Mouse (Mus musculus) forebrain, embryonic 16.5 days (tissue): ENCODE results near the gene Lat2. TPM values are rescaled to one million over a fixed set of nuclear protein-coding genes. Genes with fewer than 3 reads are reported as not detected.

Experiments
- ATAC-seq: fragments of 200-750 bp; cut with Nextera tagmentation; 2 replicates; pipeline ENCODE4 v1.8.0; 2017; ENCODE audit warnings: mild to moderate bottlenecking, moderate library complexity
- H3K27ac ChIP-seq: fragments of 300-500 bp; sonication (generic); 2 replicates; pipeline ENCODE4 v1.5.1; 2014; ENCODE audit warnings: low read length, control low read depth
- H3K27me3 ChIP-seq: fragments of 300-500 bp; sonication (generic); replicated peaks from 2 replicates; pipeline ENCODE4 v1.6.1; 2014; ENCODE audit warnings: low read length; ENCODE audit not compliant: control insufficient read depth, insufficient read depth
- H3K36me3 ChIP-seq: fragments of 300-500 bp; sonication (generic); 2 replicates; pipeline ENCODE4 v1.6.1; 2014; ENCODE audit not compliant: control insufficient read depth, insufficient read depth
- H3K4me1 ChIP-seq: fragments of 300-500 bp; sonication (generic); replicated peaks from 2 replicates; pipeline ENCODE4 v1.6.1; 2014; ENCODE audit warnings: low read length; ENCODE audit not compliant: control insufficient read depth, insufficient read depth
- H3K4me2 ChIP-seq: fragments of 300-500 bp; sonication (generic); 2 replicates; pipeline ENCODE4 v1.6.1; 2014; ENCODE audit warnings: mild to moderate bottlenecking, low read length, control low read depth
- H3K4me3 ChIP-seq: fragments of 300-500 bp; sonication (generic); replicated peaks from 2 replicates; pipeline ENCODE4 v1.5.1; 2014; ENCODE audit warnings: mild to moderate bottlenecking, low read length, control low read depth
- H3K9ac ChIP-seq: fragments of 300-500 bp; sonication (generic); replicated peaks from 2 replicates; pipeline ENCODE4 v1.6.1; 2014; ENCODE audit warnings: low read depth, low read length, control low read depth
- H3K9me3 ChIP-seq: fragments of 300-500 bp; sonication (generic); 2 replicates; pipeline ENCODE4 v1.6.1; 2016; ENCODE audit warnings: low read length; ENCODE audit not compliant: control insufficient read depth
- WGBS: fragments of 180-500 bp; shearing (Covaris S2); extraction: QIAGEN DNeasy Blood & Tissue Kit; methylation state at CpG from one replicate; pipeline ENCODE4 v1.1.7; 2014; 5-methylcytosine and 5-hydroxymethylcytosine counted together
- polyA plus RNA-seq: library from polyadenylated mRNA; unstranded; fragments of >200 nt; fragmentation: Nextera tagmentation; extraction: Ambion mirVana; gene quantifications from 2 replicates; pipeline ENCODE4 v1.2.1, GENCODE M21; 2015

The Lat2 gene
- polyA plus RNA-seq, 1 experiment from 2014 or later, result 5.3 TPM

- H3K4me1 ChIP-seq, result peaks cover 6% of the 10 kb centered on the region
- H3K9me3 ChIP-seq, result no peaks in the 10 kb centered on the region
- no peaks in the 10 kb centered on the region for H3K27me3 ChIP-seq
- 55% methylated on average over 3 of the region's 3 CpGs for WGBS
- no peak for ATAC-seq
- no peak overlapping the region for H3K4me2 ChIP-seq
- H3K36me3 ChIP-seq, result peaks cover 42% of the 10 kb centered on the region
- no peak overlapping the region for H3K27ac ChIP-seq
- H3K4me3 ChIP-seq, result no peak overlapping the region
- no peak overlapping the region for H3K9ac ChIP-seq
Observed at GRCm38 (mm10) chr5:134617071-134617470, 2.2 kb upstream of the Lat2 start.

DNA sequence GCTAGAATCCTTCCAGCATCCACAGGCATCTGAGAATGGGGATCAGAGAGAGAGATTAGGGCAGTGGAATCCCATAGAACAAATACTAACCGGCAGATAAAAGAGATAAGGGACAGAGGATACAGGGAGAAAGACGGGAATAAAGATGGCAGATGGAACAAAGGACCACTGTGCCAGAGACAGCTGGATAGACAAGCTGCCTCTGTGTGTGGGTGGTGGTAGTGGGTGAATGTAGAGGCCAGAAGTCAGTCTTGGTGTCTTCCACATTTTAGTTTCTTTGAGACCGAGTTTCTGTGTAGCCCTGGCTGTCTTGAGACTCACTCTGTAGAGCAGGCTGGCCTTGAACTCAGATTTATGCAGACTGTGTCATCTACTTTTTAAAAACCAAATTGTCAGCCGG lies 955 bp upstream of the Lat2 start:
- H3K4me2 ChIP-seq, result no peak overlapping the region
- H3K4me1 ChIP-seq, result no peaks in the 10 kb centered on the region
- no peak overlapping the region for H3K4me3 ChIP-seq
- H3K27ac ChIP-seq, result no peak overlapping the region
- WGBS, result 73% methylated on average over 4 of the region's 4 CpGs
- H3K27me3 ChIP-seq, result no peaks in the 10 kb centered on the region
- no peaks in the 10 kb centered on the region for H3K9me3 ChIP-seq
- peaks cover 31% of the 10 kb centered on the region for H3K36me3 ChIP-seq
- ATAC-seq, result no peak
- no peak overlapping the region for H3K9ac ChIP-seq

DNA sequence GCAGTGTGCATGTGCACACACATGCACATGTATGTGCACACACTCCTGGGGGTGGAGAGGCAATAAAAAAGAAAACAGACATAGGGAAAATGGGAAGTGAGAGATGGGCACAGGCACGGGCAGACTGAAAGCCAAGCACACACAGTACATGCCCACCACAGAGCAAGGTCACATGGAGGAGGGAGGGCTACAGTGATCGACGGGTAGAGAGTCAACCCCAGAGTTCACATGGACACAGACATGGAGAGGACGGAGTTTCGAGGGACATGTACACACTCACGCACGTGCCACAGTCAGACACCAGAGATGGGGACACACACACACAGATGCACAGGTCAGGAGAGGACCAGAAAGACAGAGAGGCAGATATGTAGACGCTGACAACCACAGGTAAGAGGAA lies 555 bp upstream of the Lat2 start:
- no peaks in the 10 kb centered on the region for H3K9me3 ChIP-seq
- 91% methylated on average over 8 of the region's 8 CpGs for WGBS
- no peak overlapping the region for H3K9ac ChIP-seq
- no peak overlapping the region for H3K27ac ChIP-seq
- no peaks in the 10 kb centered on the region for H3K27me3 ChIP-seq
- H3K4me2 ChIP-seq, result no peak overlapping the region
- no peak for ATAC-seq
- H3K36me3 ChIP-seq, result peaks cover 27% of the 10 kb centered on the region
- H3K4me3 ChIP-seq, result no peak overlapping the region
- H3K4me1 ChIP-seq, result no peaks in the 10 kb centered on the region

DNA sequence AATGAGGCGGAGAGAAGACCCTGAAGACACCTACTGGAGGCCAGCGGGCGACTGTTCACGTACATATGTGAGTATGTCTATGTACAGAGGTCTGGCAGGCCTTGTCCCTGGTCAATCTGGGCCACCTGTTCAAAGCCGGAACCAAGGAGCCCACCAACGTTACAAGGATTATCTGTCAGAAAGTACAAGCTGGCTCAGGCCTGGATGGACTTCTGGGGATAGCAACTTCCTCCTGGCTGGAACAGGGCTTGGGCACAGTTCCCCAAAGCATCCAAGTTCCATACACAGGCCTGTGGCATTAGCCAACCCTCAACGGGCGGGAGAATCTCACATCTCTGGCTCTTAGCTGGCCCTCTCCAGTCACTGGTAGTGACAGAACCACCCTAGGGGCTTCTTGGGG lies 529 bp downstream of the Lat2 start:
- Histone ChIP-seq H3K9me3 (no peaks in the 10 kb centered on the region), H3K9ac (no peak overlapping the region), H3K27ac (no peak overlapping the region), H3K4me3 (no peak overlapping the region), H3K4me2 (no peak overlapping the region), H3K27me3 (no peaks in the 10 kb centered on the region), H3K4me1 (no peaks in the 10 kb centered on the region), H3K36me3 (peaks cover 18% of the 10 kb centered on the region)
- ATAC-seq, result no peak
- WGBS, result 90% methylated on average over 8 of the region's 8 CpGs

DNA sequence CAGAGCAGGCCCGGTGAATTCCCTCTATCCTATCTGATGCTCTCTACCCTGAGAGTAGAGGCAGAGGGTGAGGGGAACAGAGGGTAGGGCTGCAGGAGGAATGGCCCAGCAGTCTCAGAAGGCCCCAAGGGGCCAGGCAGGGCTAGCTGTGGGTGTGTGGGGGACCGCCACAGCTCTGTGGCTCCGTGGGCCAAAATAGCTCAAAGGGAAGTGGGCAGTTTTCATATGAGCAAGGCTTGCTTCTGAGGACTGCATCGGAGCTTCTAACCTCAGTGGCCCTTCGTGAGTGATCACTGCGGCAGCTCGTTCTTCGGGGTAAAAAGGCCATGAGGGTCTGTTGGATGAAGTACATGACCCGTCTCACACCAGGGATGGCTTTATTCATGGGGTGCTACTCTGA lies 1.1 kb downstream of the Lat2 start:
- peaks cover 12% of the 10 kb centered on the region for H3K36me3 ChIP-seq
- no peaks in the 10 kb centered on the region for H3K27me3 ChIP-seq
- H3K4me2 ChIP-seq, result no peak overlapping the region
- no peaks in the 10 kb centered on the region for H3K4me1 ChIP-seq
- no peak overlapping the region for H3K4me3 ChIP-seq
- ATAC-seq, result no peak
- WGBS, result 84% methylated on average over 9 of the region's 9 CpGs
- H3K9ac ChIP-seq, result no peak overlapping the region
- no peak overlapping the region for H3K27ac ChIP-seq
- H3K9me3 ChIP-seq, result no peaks in the 10 kb centered on the region

DNA sequence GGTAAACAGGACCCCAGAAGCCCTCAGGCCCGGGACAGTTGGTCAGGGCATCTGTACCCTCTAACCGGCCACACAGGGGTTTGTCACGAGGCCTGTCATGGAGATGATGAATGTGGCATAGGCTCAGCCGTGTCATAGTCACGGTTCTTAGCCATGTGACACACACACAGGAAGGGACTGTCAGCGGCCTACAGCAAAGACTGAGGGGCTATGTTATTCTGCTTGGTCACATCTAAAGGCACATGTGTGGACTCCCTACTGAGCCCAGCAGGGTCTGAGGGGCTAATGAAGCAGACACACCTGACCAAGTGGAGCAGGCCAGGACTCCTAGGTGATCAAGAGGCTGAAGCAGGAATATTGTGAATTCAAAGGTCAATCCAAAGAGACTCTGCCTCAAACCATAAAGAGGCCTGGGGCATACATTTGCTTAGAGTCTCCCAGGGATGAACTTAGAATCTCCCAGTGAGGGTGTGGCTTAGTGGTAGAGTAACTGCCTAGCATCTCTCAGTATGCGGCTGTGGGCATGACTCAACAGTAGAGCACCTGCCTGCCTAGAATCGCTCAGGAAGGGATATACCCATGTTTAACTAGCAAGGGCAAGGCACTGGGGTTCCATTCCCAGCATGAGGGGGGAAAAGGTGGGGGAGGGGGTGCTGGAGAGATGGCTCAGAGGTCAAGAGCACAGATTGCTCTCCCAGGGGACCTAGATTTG lies 2.9 kb downstream of the Lat2 start:
- H3K9me3 ChIP-seq, result no peaks in the 10 kb centered on the region
- H3K4me2 ChIP-seq, result no peak overlapping the region
- 79% methylated on average over 8 of the region's 8 CpGs for WGBS
- H3K9ac ChIP-seq, result no peak overlapping the region
- ATAC-seq, result no peak
- H3K4me3 ChIP-seq, result no peak overlapping the region
- no peaks in the 10 kb centered on the region for H3K27me3 ChIP-seq
- no peak overlapping the region for H3K27ac ChIP-seq
- H3K4me1 ChIP-seq, result no peaks in the 10 kb centered on the region
- no peaks in the 10 kb centered on the region for H3K36me3 ChIP-seq

- H3K4me2 ChIP-seq, result no peak overlapping the region
- no peak for ATAC-seq
- H3K36me3 ChIP-seq, result no peaks in the 10 kb centered on the region
- H3K4me3 ChIP-seq, result no peak overlapping the region
- no peak overlapping the region for H3K9ac ChIP-seq
- no peaks in the 10 kb centered on the region for H3K4me1 ChIP-seq
- 83% methylated on average over 12 of the region's 12 CpGs for WGBS
- no peaks in the 10 kb centered on the region for H3K27me3 ChIP-seq
- H3K9me3 ChIP-seq, result no peaks in the 10 kb centered on the region
- H3K27ac ChIP-seq, result no peak overlapping the region
Observed at GRCm38 (mm10) chr5:134609916-134610643, 4.7 kb downstream of the Lat2 start.

DNA sequence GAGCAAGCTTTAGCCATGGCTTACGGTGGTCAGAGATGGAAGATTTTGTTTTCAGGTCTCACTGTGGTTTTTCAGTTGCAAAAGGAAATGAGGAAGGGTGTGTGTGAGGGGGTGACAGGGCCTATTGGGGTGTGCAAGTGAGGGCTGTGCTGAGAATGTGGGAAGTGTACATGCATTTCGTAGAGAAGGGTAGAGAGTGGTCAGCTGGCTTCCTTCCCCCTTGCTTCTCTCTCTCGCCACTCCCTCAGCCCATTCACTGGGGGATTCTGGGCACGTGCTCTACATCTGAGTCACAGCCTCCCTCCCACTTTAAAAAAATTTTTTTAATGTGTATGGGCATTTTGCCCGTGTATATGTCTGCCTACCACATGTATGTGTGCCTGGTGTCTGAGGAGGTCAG lies 7.7 kb downstream of the Lat2 start:
- H3K36me3 ChIP-seq, result no peaks in the 10 kb centered on the region
- no peak overlapping the region for H3K4me3 ChIP-seq
- WGBS, result 79% methylated on average over 5 of the region's 5 CpGs
- no peak for ATAC-seq
- H3K27ac ChIP-seq, result no peak overlapping the region
- H3K9me3 ChIP-seq, result no peaks in the 10 kb centered on the region
- H3K9ac ChIP-seq, result no peak overlapping the region
- H3K4me1 ChIP-seq, result no peaks in the 10 kb centered on the region
- no peaks in the 10 kb centered on the region for H3K27me3 ChIP-seq
- no peak overlapping the region for H3K4me2 ChIP-seq

- Histone ChIP-seq H3K4me3 (no peak overlapping the region), H3K4me2 (no peak overlapping the region), H3K27ac (no peak overlapping the region), H3K9ac (no peak overlapping the region), H3K27me3 (no peaks in the 10 kb centered on the region), H3K4me1 (no peaks in the 10 kb centered on the region), H3K9me3 (no peaks in the 10 kb centered on the region), H3K36me3 (no peaks in the 10 kb centered on the region)
- no peak for ATAC-seq
Observed at GRCm38 (mm10) chr5:134606314-134606713, 8.5 kb downstream of the Lat2 start.
